Mouse (Mus musculus) brain, adult 2 months (tissue): Measurements from ENCODE around the gene Edf1.
"Not testable (repeated sequence)": the region's sequence is repeated elsewhere in the genome, so short reads cannot be mapped to it uniquely, and the experiment has no call there.

ENCODE experiments used
- DNase-seq: peaks from one replicate; pipeline ENCODE4 v3.0.0; 2011; ENCODE audit warnings: low read depth, low spot score

Edf1 gene

DNA sequence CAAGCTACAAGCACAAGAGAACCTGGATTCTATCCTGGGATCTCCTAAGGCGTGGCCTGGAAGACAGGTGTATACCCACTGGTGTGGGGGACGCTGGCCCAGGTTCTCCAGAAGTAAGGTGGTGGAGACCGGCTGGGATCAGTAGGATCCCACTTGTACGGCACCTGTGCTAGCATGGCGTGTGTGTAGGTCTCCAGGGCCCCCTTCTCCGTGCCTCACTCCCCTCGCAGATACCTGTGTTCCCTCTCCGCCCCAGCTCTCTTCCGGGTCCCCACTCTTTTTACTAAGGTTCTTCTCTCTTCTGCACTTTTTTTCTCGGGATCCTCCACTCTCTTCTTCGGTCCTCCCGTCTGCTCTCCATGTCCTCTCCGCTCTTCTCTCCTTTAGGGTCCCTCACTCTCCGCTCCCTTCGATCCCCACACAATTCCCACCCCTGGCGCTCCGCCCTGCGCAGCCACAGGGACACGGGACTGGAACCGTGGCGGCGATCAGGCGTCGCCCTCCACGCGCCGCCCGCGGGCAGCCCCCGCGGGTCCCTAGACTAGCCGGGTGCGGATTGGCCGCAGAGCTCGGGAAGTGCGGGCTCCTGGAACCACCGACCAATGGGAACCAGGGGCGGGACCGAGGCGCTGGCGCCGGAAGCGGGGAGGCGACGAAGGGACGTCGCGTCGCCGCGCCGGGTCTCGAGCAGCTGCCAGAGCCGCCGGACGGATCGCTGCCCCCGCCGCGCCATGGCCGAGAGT is at the start of gene Edf1:
Edf1 (plus strand) TSS at position 627 of the 743 bp plus-strand sequence.
- DNase-seq = peak; percentile 98

DNA sequence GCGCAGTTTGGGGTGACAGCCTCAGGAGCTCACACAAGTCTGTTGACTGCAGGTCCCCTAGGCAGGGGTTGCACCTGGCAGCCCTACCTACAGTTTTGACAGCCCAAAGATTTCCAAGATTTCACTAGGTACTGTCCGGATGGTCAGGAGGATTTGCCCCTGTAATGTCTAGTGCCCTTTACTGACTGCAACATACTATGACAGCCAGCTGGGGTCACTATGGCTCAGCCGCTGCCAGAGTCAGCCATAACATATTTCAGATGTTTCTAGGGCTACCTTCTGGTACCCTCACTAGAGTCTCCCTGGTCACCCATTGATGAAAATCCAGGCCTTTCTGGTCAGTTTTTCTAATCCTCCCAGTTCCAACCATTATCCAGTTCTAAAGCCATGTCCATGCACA is 47.7 kb upstream of the Edf1 start:
- DNase-seq = no peak

DNA sequence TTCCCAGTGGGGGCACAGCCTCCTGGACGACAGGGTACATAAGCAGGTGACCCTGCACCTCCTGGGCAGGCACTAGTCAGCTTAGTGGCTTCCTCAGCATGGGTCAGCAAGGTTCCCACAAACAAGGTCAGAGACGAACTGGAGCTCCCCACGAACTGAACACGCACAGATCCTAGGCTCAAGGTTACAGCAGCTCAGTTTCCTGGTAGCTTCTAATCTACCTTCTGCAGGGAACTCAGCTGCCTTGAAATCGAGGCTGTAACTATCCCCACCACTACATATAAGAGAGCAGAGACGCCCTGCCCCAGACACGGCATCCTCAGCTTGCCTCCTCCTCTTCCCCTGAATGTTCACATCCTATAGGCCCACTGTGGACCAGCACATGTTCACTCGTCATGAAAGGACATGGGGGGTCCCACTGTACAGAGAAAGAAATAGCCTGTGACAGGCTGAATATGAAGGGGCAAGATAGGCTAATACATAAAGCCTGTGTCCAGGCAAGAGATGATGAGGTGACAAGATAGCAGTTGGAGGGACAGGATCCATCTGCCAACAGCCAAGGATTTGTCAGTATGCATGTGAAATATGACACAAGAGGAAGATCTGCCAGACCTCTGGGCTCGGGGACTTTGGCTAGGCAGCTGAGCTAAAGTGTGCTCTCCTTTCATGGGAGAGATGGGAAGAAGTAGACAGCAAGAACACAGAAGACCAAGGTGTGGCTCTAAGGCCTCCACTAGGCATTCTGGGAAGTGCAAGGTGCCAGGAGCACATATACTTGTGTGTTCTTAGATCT is 30.9 kb upstream of the Edf1 start:
- no peak for DNase-seq

DNA sequence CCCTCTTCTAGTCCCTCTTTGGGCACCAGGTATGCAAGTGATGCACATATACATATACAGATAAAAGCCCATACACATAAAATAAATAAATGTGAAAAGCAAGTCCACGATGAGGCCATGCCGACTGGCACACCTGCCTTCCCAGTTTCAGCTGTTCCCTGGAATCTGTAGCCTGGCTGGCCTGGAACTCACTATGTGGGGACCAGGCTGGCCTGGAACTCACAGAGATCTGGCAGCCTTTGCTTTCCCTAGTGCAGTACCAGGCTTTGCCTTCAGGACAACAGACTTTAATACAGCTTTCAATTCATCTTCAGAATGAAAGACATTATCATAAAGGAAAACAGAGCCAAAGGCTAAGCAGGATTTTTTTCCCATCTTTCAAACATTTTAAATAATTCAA is 23.9 kb upstream of the Edf1 start:
- DNase-seq = no peak

DNA sequence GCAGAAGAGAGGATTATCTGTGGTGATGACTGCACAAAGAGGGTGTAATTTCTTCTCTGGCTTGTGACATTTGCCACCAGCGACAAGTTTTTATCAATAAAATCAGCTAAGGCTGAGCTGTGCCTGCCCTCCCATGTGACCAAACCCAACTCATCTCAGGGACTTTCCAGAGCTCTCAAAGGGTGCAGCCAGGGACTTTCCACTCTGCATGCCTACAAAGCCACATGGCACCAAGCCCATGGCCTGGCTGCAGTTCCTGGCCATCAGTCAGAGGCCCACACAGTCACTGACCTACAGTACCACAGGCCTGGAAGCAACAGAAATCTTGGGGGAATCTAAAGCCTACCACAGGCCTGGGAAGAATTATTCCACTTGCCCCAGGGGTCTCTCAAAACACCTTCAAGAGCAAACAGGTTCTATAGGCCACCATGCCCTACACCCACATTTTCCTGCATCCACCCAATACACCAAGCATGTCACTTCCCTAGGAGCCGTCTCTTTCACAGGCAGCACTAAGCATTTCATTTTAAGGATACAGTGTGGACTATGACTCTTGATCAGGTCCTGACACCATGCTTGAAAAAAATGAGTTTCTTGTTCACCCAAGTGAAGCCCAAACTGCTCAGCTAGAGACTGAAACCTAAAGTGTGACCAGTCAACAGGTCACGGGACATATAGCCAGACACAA is 23.3 kb upstream of the Edf1 start:
- peak; percentile 92 for DNase-seq

DNA sequence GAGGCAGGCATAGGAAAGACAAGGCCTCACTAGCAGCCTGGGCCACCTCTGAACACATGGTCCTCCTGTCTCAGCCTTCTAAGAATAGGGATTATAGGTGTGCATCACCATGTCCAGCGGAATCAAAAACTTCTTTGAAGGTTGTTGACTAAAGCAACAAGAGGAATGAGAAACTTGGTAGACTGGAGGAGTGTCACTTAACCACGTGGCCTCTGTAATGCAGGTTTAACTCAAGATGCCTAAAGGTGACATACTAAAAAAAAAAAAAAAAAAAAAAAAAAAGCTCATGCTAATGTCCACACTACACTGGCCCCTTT is 22.8 kb upstream of the Edf1 start:
- DNase-seq = no peak

DNA sequence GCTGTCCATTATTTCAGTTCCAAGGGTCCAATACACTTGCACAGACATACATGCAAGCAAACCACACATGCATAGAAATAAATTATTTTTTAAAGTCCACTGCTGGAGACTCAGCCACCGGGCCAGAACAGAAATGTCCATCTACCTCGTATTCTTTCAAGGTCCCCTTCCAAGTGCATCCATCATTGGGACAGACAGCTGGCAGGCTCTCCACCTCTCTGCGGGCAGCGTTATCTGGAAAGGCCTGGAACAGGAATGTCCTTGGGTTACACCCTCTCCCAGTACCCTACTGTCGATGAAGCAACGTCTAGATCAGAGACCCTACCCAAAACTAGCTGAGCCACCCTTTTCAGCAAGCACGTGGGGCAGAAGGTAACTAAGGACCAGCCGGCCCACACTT is 21.1 kb upstream of the Edf1 start:
- DNase-seq = no peak

DNA sequence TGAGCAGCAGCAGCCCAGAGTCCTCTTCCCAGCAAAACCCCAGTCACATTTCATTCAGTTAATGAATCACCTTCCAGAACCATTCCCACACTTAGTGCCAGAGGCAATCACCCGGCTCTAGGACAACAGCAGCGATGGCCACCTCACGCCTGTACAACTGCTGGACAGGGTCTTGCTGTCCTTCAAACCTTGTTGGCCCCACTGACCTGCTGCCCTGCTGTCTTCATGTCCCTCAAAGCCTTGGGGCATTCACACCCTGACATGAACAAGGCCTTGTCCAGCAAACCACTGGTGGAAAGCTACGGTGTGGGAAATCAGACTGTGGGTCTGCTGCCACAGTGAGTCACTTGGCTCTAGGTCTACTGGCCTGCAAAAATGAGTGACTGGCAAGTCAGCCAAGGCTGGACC is 17.1 kb upstream of the Edf1 start:
- no peak for DNase-seq

DNA sequence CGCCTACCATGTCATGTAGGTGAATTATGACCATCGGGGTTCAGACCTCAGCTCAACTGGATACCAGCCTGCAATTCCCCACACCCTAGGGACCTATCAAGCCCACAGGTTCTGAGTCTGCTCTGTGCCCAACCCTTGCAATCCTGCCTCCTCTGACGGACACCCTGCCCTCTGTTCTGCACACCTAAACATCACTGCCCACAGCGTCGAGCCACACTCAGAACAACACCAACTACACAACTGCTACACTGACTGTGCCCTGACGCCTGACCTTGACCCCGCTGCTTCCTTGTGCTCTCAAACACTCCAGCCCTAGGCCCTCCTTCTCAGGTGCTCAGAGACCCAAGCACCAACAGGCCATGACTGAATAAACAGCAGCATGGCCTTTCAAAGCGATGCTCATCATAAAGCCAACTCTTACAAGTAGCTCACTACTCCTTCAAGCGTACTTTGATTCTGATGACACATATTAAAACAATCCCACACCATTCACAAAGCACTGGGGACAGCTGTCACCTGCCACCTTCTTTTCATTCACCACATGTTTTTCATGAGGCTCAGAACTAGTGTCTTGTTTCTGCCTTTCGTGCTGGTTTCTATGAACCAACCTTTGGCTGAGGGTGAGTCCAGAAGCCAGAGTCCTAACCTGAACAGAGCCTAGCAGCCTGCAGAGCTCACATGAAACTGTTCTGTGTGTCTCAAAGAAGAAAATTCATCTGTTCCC is 15.8 kb upstream of the Edf1 start:
- no peak for DNase-seq

DNA sequence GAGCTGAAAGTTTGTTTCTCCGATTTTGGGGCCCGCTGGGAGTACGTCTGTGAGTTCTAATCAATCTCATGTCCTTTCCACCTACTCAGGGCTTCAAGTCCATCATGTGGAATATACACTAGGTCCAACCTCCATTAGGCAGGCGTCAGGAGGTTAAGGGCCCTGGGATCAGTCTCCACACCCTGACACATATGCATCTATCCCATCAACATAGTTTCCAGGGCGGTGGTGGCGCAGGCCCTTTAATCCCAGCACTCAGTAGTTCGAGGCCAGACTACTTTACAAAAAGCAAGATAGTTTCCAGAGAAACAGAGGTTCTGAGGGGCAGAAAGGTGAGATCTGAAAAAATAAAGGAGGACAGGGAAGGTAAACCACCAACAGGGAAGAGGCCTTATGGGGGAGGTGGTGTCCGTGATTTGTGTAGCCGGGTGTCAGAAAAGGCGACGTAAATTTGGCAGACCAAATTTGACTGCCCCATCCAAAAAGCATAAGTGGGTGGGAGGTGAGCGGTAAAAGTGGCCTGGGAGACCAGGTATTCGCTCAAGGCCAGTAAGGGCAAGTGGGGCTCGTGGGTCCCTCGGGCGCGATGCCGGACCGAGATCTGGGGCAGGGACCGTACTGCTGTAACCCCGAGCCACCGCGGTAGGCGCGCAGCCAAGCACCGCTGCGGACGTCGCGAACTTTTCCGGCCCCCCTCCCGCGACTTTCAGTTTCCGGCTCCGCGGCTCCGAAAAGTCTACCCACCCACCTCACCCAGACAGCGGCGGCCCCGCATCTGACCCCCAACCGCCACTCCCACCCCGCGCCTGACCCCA is 11.4 kb upstream of the Edf1 start:
- no peak for DNase-seq

DNA sequence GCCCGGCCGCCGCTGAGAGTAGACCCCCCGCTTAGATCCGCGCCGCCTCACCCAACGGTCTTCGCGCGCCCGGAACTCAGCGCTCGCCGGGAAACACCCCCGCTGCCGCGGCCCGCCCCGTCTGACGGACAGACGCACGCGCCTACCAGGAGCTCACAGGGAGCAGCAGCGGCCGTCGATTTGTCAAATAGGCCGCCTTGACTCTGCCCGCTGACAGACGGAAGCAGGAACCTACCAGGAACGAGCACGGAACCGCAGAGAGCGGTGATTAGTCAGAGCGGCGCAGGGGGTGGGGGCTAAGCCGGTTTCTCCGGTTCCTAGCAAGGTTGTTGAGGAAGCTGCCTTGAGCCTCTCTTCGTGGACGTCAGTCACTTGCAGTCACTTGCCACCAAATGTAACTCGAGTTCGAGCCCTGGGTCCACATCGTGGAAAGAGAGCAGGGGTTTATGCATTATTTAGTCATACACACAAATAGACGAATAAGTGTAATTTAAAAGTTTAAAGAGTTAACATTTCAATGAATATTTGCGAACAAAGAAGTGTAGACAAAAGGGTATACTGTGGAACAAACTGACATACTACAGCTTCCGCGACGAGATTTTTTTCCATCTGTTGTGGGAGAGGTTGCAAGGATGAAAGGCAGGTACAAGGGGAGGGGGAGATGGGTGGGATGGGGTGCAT is 10.7 kb upstream of the Edf1 start, which contains the start of gene Traf2:
Traf2 (minus strand) TSS at position 130 of the 681 bp plus-strand sequence.
- peak; percentile 99 for DNase-seq

DNA sequence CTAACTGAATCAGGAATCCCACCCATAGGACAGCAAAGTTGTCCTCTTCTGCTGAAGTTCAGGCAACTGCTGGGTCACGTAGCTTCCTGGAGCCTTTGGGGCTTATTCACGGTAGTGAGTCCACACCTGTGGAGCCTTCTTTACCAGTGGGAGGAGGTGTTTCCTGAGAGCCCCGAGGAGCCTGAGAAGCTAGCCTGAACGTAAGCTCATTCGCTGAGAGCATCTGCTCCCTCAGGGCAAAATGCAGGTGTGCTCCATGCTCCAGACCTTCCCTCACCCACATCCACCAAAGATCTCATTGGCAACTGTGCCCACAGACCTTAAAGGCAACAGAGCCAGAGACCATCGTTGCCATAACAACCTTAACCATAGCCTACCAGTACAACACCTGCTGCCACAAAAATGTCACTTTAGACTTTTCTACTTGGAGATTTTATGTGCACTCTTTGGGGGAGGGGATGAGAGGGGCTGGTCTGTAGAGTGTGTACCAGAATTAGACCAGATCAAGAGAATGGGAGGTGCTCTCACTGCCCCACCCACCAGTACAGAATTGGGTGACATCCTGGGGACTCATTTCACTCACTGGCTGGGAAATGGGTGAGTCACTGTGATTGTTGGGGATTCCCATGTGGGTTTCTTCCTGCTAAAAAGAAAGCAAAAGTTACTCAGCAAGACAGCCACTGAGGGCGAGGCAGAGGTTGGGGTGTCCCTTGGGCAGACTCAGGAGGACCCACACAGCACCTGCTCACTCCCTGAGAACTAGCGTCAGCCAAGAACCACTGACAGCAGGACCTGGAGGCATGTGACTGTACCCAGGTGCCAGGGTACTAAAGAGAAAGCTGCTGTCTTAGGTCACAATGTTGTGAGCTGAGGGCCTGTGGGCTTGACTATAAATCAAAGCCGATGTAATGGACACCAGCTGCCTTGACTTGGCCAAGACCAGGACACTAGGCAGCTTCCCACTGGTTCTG is 8.3 kb upstream of the Edf1 start:
- peak; percentile 46 for DNase-seq

DNA sequence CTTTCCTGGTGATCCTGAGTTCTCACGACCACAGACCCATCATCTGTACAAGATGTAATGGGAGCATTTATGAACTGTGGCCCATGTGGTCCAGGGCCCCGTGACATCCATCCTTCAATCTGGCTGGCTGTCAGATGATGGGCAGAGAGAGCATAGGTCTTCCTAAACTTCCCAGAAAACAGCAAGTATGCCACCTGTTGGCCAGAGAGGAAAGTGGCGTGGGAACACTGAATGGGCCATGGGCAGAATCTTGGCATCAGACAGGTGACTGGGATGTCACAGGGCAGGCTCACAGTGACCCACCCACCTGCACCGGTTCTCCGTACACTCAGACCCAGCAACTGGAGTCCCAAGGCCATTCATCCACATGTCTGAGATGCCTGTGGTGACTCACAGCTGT is 6.5 kb upstream of the Edf1 start:
- peak; percentile 78 for DNase-seq

DNA sequence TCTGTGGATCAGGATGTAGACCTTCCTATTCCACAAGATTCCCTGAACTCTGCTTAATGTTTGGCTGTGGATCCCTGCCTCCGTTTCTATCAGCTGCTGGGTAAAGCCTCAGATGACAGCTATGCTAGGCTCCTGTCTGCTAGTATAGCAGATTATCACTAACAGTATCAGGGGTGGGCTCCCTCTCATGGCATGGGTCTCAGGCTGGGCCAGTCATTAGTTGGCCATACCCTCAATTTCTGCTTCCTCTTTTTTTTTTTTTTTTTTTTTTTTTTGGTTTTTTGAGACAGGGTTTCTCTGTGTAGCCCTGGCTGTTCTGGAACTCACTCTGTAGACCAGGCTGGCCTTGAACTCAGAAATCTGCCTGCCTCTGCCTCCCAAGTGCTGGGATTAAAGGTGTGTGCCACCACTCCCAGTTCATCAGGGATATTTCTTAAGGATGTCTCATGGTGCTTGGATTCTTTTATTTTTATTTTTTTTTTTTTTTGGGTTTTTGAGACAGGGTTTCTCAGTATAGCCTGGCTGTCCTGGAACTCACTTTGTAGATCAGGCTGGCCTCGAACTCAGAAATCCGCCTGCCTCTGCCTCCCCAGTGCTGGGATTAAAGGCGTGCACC is 4.4 kb upstream of the Edf1 start:
- not testable (repeated sequence) for DNase-seq

DNA sequence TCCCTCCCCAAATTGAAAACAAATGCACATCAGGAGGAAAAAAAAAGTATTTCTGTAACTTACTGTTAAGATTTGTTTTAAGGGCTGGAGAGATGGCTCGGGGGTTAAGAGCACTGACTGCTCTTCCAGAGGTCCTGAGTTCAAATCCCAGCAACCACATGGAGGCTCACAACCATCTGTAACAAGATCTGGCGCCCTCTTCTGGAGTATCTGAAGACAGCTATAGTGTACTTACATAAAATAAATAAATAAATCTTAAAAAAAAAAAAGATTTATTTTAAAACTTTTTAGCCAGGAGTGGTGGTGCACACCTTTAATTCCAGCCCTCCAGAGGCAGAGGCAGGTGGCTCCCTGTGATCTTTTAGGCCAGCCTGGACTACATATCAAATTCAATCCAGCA is 2.2 kb upstream of the Edf1 start:
- not testable (repeated sequence) for DNase-seq

DNA sequence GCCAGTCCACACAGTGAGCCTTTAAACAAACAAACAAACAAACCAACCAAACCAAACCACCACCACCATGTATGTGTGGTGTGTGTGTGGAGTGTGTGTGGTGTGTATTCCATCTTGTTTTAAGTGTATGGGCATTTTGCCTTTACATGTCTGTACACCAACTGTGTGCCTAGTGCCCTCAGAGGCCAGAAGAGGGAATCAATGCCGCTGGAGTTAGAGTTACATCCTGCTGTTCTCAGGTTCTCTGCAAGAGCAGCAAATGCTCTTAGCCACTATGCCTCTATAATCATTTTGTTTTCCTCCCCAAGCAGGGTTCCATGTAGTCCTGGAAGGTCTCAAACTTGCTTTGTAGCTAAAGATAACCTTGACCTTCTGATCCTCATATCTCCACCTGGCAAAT is 1.4 kb upstream of the Edf1 start:
- no peak for DNase-seq

DNA sequence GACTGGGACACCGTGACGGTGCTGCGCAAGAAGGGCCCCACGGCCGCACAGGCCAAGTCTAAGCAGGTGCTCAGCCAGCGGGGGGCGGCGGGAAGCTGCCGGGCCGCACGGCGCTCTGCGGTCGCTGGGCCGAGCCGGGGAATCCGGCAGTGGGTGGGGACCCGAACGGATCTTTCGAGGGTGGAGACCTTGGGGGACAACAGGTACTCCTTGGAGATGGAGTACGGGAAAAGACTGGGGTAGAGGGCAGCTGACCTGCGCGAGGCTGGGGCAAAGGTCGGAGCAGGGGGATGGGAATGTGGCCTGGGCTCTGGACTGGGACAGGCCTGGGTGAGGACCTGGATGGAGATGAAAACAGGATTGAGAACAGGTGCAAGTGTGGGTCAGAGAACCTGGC is 315 bp downstream of the Edf1 start:
- no peak for DNase-seq

DNA sequence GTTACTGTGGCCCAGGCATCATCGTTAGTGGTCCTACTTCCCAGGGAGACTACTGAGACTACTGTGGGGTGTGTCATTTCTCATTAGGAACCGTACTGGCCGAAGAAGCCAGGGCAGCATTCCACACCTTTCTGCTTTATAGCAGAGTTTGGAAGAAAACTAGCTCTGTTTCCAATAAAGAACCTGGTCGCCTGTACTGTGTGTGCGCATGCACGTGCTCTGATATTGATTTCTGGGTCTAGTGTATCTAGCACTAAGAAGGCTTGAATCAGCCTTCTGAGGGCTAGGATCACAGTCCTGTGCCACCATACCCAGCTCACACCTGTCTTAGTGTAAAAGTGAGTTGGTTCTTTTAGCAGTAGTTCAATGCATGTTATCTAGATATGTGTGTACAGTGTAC is 1.1 kb downstream of the Edf1 start:
- no peak for DNase-seq

DNA sequence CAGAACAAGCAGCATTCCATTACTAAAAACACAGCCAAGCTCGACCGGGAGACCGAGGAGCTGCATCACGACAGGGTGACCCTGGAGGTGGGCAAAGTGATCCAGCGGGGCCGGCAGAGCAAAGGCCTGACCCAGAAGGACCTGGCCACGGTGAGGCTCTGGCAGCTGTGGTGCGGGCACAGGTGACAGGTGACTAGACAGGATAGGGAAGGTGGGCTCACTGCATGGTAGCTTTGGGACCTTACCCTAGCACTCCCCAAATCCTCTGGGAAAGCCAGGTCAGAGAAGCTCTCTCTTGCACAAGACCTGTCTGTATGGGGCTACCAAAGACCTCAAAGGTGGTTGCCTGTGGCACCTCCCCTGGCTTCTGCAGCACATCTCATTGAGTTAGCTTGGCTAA is 2.9 kb downstream of the Edf1 start:
- no peak for DNase-seq
